Mouse (Mus musculus): Measurements from ENCODE around the gene Pgpep1l.
"Not testable (repeated sequence)": the region's sequence is repeated elsewhere in the genome, so short reads cannot be mapped to it uniquely, and the experiment has no call there.

Gene Pgpep1l

GRCm38 (mm10) chr7:68282304-68283132 lies 18.5 kb upstream of the Pgpep1l start:
- no peak for DNase-seq

- DNase-seq = no peak
Measured at GRCm38 (mm10) chr7:68281341-68281740, 17.3 kb upstream of the Pgpep1l start.

- no peak for DNase-seq
Measured at GRCm38 (mm10) chr7:68280352-68280869, 16.4 kb upstream of the Pgpep1l start.

- DNase-seq = no peak
Measured at GRCm38 (mm10) chr7:68279481-68279880, 15.4 kb upstream of the Pgpep1l start.

- no peak for DNase-seq
Measured at GRCm38 (mm10) chr7:68278908-68279307, 14.9 kb upstream of the Pgpep1l start.

GRCm38 (mm10) chr7:68278385-68278784 lies 14.4 kb upstream of the Pgpep1l start:
- DNase-seq = no peak

GRCm38 (mm10) chr7:68277897-68278270 lies 13.9 kb upstream of the Pgpep1l start:
- DNase-seq = no peak

GRCm38 (mm10) chr7:68277054-68277896 lies 13.2 kb upstream of the Pgpep1l start:
- no peak for DNase-seq

GRCm38 (mm10) chr7:68275838-68276731 lies 12.1 kb upstream of the Pgpep1l start:
- peak; percentile 39 for DNase-seq

- DNase-seq = not testable (repeated sequence)
Measured at GRCm38 (mm10) chr7:68275445-68275837, 11.4 kb upstream of the Pgpep1l start.

GRCm38 (mm10) chr7:68274951-68275350 lies 10.9 kb upstream of the Pgpep1l start:
- no peak for DNase-seq

GRCm38 (mm10) chr7:68274218-68274617 lies 10.2 kb upstream of the Pgpep1l start:
- DNase-seq = no peak

- DNase-seq = no peak
Measured at GRCm38 (mm10) chr7:68273515-68273914, 9.5 kb upstream of the Pgpep1l start, which contains the start of gene Fam169b. TSS of gene Fam169b (plus strand) at chr7:68273839.

- no peak for DNase-seq
Measured at GRCm38 (mm10) chr7:68272607-68273006, 8.6 kb upstream of the Pgpep1l start.

GRCm38 (mm10) chr7:68271816-68272215 lies 7.8 kb upstream of the Pgpep1l start:
- DNase-seq = no peak

- DNase-seq = no peak
Measured at GRCm38 (mm10) chr7:68270551-68270950, 6.5 kb upstream of the Pgpep1l start.

- DNase-seq = no peak
Measured at GRCm38 (mm10) chr7:68266691-68267090, 2.7 kb upstream of the Pgpep1l start.

- no peak for DNase-seq
Measured at GRCm38 (mm10) chr7:68265391-68265790, 1.4 kb upstream of the Pgpep1l start.

- peak; percentile 82 for DNase-seq
Measured at GRCm38 (mm10) chr7:68264531-68264930, 498 bp upstream of the Pgpep1l start.

GRCm38 (mm10) chr7:68263346-68264027 lies 546 bp downstream of the Pgpep1l start:
- DNase-seq = no peak

GRCm38 (mm10) chr7:68262612-68263200 lies 1.3 kb downstream of the Pgpep1l start:
- no peak for DNase-seq

All from kidney, postnatal 10 days (tissue).